Mouse (Mus musculus): ENCODE measurements at regions not wholly inside any gene's neighbourhood (a gene's known extent, or its start where the extent isn't known, plus 50 kb on each side); places are given as distances from the start of the nearest gene placed in this dataset.

DNA sequence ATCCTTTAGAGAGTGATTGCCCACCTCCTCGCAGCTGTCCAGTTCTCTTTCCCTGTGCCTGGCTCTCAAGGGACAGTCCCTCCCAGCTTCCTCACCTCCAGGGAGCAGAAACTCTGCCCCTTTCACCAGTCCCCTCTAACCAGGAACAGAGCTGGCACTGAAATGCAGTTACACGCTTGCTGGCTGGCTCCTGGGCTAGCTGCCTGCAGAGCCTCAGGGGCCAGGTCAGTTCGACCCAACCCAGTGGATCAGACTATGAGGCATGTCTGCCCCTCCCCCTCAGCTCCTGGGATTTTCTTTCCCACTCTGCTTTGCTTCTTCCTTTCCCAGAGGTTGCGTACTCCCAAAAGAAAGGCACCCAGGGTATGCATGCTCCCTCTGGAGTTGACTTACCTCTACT lies 214.4 kb upstream of the Map3k1 start:
- DNase-seq = peak; percentile 15
- intact Hi-C loops (cut with DNase I; ENCODE audit: low total_unique reads) = no loop called here

DNA sequence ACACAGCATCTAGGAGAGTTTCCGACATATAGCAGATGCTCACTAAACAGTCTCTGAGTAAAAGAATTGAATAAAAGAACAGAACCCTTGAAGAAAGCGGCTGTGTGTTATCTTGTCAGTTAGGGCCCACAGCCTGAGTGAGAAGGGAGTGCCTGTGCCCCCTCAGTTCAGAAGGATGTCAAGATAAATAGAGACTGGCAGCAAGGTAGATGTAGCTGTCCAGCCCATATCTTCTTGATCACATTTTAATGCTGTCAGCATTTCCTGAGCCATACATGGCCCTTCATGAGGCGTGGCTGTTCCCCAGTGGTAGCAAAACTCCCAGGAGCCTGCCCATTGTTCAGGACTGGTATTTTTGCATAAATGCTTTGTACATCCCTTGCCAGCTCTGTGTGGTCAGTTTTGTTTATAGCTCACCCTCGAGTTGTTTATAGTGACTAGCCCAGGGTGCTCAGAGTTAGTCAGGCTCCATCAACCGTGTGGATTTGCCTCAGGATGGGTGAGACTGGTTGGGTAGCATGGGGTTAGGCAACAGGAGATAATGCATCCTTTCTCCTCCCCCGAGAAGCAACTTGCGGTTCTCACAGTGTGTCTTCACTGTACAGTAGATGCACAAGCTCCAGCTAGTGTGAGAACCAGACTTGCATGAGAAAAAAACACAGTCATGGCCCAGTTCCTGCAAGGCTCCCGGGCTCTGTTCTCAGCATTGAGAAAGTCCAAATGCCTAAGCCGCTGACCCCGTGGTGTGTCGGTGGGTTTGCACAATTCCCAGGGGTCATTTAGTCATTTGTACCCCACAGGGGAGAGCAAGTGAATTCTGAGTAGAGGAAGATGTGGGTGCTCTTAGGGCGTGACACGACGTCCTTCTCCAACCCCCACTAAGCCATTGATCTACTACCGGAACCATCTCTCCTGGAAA lies 216.1 kb upstream of the Map3k1 start:
- intact Hi-C loops (cut with DNase I; ENCODE audit: low total_unique reads) = no loop called here
- DNase-seq = no peak

DNA sequence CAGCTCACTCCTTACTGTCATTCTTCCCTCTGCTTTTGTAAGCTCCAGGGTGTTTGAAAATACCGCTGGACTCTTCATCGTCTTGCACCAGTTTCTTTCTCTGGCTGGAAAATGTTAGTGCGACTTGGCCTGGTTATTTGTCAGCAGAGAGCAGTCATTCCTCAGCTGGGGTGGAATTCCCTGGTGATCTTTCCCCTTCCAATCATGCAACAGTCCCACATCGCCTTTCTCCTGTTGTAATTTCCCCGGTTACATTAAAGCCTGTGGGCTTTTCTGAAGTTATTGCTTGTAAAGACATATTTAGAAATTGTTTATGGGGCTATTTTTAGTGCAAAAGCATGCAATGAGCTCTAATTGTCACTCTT lies 216.8 kb upstream of the Map3k1 start:
- peak; percentile 24 for DNase-seq
- intact Hi-C loops (cut with DNase I; ENCODE audit: low total_unique reads) = no loop called here

DNA sequence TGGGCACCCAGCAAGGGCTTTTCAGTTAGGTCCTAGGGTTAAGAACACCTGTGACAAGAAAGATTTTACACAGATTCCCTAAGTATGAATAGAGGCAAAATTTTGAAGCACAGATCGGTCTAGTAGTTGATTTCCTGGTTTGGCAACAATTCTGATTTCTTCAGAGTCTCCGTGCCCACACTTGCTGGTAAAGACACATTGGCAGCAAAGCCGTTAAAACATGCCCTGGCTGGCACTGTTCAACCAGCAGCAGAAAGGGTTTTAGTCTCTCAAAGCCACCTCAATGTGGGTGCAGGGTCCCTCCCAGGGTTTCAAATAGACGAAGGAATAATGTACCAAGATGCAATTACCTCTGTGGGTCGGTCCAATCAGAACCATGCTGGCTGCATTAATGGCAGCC lies 218.9 kb upstream of the Map3k1 start:
- intact Hi-C loops (cut with DNase I; ENCODE audit: low total_unique reads) = no loop called here
- no peak for DNase-seq

DNA sequence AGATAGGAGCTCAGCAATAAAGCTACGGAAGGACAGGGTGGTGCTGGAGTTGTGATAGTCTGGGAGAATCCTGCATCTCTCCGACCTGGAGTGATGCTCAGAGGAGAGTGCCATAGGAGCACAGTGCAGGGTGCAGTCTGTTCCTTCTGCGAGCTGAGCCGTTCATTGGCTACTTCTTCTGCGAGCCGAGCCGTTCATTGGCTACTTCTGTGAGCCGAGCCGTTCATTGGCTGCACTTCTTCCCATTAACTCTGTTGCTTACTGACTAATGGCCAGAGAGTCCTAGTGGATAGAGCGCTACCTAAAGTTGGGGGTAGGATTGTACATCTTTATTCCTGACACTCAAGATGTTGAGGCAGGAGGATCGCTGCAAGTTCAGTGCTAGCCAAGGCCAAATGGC lies 222.3 kb upstream of the Map3k1 start:
- intact Hi-C loops (cut with DNase I; ENCODE audit: low total_unique reads) = no loop called here
- no peak for DNase-seq

DNA sequence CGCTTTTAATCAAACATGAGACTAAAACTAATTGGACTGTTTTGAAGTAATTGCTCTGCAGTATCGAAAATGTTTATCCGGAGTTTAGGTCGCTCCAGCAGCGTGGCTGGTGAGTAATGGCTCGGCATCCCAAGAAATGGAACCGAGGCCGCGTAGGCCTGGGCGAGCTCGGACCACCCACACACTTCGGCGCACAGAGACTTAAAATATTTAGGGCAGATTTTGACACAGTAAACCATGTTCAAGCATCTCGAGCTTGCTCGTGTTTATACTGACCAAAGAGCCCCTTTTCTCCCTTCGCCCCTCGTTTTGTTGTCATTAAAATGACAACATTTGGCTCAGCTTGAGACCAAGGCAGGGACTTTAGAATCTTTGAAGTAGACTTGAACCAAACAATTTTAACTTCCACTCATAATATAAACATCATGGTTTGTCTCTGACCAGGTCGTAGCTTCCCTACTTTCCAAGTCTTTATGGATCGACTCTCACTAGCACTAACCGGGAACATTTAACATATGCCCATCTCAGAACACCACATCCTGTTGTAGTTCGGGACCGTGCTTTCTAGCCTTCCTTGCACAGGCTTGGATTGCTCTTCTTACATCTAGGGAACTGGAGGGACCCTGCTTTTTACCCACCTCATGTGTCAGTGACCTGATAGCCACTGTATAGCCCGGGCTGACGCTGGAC lies 223.0 kb upstream of the Map3k1 start:
- no peak for DNase-seq
- intact Hi-C loops (cut with DNase I; ENCODE audit: low total_unique reads) = no loop called here

DNA sequence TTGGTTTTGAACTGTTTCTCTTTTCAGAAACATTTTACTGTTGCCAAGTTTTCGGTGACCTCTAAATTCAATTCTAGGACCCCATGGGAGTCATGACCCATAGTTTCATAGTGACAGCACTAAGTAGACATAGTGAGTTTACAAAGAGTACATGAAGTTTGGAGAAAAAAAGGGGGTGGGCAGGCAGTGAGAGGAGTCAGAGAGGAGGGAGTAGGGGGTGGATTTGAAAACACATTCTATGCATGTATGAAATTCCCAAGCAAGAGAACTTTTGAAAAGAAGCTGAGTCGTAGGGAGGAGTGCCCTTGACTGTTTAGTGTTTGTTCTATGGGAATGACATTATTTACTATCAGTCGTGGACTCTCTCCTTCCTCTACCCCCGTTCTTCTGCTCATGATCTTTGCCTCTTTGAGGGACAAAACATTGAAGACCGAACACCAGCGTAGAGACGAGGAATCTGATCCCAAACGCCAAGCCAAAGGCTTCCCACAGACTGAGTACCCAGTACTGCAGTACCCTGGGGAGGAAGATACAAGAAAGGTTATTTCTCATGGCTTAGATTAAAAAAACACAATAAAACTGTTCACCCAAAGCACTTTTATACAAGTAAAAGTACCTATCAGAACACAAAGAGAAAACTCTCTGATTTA lies 229.1 kb upstream of the Map3k1 start:
- no peak for DNase-seq
- intact Hi-C loops (cut with DNase I; ENCODE audit: low total_unique reads) = no loop called here

DNA sequence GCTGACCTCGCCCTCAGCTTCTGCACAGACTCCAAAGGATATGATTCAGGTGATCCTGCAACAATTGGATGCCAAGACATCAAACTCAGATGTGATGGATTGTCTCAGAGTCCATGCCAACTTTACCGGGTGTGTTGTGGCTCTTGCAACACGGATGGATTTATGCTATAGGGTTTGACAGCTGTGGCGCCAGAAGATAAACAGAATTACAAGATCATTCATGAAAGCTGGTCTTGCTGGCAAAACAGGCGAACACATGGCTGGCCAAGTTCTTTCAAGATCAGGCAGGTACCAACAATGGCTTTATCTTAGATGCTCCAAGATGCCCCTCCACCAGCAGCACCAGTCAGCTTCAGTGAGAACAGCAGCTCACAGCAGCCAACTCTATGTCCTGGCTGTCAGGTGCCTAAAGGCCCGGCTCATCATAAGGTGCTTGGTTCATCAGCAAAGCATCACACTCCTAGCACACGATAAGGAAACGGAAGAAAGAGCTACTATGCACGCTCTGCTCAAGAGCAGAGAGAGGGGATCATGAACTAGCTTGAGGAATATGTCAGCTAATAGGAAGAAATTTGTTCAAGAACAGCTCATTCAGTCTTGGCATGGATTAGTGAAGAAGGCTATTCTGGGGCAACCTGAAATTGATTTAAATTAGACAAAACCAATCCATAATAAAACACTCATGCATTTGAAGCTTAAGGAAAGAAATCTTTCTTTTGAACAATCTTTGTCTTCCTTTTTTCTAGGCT lies 229.9 kb upstream of the Map3k1 start:
- intact Hi-C loops (cut with DNase I; ENCODE audit: low total_unique reads) = no loop called here
- no peak for DNase-seq

DNA sequence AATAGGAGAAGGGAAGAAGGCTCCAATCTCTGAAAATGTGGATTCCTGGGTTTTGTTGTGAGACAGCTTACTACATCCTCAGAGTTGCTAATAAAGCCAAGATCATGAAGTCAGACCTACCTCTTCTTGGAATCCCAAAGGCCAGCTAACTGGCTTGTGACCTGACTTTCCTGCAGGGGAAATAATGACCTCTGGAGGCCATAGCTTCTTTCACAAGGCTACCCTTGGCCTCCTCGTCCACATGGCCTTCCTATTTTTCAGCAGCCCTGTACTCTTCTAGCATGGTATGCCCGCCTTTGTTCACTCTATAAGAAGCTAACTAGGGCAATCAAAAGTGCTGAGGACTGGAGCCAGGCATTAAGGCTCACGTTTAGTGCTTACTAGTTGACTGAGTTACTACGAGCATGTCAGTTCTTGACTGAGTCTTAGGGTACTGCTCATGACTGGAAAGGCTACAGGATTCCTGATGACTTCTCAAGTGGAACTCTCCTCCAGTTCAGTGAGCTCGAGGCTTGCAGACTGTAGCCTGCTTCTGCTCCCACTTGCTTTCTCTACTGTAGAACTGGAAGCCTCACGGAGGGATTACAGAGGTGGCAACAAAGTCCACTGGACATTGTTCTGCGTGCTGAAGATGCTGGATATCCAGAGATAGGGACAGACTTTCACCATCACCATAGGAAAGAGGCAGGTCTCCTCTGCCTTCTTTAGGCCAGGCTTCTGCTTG lies 230.8 kb upstream of the Map3k1 start:
- intact Hi-C loops (cut with DNase I; ENCODE audit: low total_unique reads) = no loop called here
- DNase-seq = no peak

DNA sequence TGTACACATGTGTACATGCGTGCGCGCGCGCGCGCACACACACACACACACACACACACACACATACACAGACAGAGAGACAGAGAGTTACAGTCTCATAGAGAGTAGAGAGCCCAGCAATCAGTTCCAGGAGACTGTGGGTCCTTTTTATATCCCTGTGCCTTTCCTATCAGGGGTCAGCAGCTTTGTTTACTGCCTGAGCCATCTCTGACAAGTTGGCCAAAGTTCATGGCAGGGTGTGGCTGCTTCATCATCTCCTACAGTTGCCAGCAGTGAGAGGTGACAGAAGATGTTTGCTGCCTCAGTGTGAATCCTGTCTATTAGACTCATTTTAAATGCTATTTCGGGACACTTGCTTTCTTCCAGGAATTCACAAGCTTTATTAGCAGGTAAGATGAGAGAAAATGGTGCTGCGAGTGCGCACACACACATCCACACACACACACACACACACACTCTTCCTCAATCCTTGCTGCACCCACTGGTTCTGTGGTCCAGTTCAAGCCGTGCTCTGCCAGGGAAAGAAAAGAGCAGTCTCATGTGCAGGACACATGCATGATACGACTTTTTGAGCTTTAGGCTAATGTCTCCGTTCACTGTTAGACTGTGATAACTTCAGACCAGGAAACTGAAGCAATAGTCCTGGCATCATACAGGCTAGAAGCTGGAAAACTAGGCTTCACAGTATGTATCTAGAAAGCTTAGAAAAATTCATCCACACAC lies 234.9 kb upstream of the Map3k1 start:
- intact Hi-C loops (cut with DNase I; ENCODE audit: low total_unique reads) = no loop called here

DNA sequence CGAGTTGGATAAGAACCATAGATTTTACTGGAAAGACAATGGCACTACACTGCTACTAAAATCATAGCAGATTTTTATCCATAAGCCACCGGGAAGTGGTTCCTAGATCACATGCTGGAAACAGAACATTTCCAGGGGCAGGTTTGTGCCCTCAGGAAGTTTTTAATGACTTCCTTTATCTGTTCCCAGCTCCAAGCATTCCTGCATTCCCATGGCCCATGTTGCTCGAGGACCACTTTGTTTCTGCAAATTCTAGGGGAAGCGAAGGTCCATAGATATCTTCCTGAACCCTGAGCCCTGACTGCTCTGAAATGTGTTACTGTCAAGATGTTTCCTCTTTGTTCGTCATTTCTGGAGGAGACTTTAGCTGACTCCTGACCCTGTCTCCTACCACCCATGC lies 235.6 kb upstream of the Map3k1 start:
- no peak for DNase-seq
- intact Hi-C loops (cut with DNase I; ENCODE audit: low total_unique reads) = no loop called here

More for the DNA sequence above, 234.9 kb upstream of the Map3k1 start:
- DNase-seq = no peak

DNA sequence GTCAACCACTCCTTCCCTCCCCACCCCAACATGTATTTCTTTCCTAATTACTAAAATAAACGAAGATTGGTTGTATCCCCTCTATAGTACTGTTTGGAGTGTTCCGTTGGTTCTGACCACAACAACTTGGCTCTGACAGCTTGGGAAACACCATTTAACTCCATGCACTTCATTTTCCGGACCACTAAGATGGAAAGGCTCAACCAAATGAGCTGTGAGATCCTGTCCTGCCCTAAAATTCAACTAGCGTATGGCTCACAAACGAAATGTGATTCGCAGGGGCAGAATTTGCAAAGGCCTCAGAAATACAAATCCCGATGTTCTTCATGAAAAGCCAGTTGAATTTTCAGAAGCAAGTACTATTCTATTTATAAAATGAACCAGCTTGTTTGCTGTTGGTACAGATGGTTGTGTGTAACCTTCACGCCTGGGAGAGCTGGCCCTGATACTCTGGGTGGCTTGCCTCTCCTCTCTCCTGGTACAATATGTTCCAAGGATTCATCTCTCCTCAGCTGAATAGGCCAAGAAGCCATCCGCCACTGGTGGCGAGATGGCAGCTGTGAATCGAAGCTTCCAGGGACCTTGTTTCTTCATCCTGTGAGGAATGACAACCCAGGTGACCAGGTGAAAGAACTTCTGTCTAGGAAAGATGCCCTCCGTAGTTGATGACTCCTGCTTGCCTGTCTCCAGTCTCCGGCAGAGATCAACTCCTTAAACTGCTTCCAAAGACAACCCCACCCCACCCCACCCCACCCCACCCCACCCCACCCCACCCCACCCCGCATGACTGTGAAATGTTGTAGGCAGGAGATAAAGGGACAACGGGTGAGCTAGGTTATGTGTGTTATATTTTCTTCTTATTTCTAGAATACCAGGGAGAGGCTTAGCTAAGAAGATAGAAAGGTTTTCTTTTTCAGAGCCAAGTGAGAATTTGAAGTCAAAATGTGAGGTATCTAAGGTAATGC lies 237.7 kb upstream of the Map3k1 start:
- DNase-seq = no peak
- intact Hi-C loops (cut with DNase I; ENCODE audit: low total_unique reads) = no loop called here

DNA sequence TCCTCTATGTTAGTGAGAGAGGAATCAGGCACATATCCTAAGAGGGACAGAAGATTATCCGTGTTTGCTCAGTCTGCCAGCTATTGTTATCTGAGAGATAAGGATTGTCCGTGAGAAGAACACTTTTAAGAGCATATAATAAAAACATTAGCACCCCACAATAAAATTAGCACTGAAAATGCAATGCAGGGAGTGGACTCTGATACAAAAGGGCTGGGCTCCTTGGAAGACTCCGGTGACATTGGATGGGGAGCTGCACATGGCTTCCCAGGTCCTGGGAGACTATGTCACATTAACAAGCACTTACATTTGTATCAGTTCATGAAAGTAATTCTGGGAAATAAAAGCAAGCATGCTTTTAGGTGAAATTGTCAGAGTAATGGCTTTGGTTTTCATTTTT lies 238.6 kb upstream of the Map3k1 start:
- DNase-seq = no peak
- intact Hi-C loops (cut with DNase I; ENCODE audit: low total_unique reads) = no loop called here

DNA sequence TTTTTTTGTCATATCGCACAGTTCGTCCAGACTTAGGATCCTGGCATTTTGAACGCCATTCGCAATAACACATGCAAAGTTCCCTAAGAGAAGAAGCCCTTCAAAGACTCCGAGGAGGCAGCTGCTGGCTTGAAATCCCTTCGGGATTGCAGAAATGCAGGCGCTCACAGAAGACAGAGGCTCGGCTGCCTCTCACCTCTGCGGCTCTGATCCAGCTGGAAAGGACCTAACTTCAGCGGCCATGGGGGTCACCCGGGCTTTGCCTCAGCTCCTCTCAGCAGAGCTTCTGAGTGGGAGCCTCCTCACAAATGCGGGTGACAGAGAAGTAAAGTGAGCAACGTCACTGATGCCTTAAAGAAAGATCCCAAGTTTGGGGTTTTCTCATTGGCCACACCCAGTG lies 239.1 kb upstream of the Map3k1 start:
- no peak for DNase-seq
- intact Hi-C loops (cut with DNase I; ENCODE audit: low total_unique reads) = no loop called here

DNA sequence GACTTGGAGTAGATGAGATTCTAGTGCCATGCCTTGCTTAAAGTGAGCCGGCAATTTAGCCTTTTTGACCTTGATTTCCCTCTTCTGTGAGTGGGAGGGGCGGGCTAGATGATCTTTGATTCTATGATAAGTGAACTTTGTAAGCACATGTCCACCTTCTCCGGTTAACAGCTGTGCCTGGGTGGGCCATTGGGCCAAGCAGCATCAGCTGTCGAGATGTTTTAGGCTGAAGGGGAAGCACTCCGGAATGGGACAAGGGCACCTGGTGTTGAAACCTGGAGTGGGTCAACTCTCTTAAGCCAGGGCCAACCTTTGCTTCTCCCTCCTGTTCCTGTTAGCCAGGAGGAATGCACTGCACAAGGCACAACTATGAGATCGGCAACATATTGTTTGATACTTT lies 239.5 kb upstream of the Map3k1 start:
- no peak for DNase-seq
- intact Hi-C loops (cut with DNase I; ENCODE audit: low total_unique reads) = no loop called here

DNA sequence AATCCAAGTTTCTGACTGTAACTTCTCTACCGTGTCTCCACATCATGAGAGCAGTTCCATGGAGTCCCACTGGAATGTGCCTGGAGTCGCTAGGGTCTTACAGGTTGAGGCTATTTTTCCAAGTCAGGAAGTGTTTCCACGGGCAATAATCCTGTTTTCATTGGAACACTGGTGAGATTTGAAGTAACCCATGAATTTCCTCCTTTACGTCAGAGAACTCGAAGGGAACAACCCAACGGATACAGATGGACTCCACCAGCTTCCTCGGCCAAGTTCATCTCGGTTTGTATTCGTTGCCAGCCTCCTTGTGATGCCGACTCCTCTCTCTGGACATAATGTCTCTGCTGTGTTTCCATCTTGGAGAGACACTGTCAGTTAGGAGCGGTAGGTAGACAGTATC lies 237.4 kb upstream of the Ankrd55 start:
- intact Hi-C loops (cut with DNase I; ENCODE audit: low total_unique reads) = no loop called here
- no peak for DNase-seq

DNA sequence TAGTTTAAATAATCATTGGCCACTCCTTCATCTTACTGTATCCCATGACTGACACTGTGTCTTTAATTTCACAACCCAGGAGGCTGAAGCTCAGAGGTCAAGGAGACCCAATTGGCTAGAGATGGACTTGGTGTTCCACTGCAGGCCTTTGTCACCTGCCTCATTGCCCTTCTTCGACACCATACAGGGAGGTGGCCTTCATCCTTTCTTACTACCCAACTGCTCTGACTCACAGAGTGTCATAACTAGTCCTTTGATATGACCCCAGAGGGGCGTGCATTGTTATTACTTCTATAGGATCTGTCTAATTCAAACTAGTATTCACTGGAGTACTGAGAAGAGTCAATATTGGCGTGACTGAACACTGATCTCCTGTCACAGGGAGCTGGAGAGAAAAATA lies 236.2 kb upstream of the Ankrd55 start:
- intact Hi-C loops (cut with DNase I; ENCODE audit: low total_unique reads) = no loop called here
- DNase-seq = no peak

DNA sequence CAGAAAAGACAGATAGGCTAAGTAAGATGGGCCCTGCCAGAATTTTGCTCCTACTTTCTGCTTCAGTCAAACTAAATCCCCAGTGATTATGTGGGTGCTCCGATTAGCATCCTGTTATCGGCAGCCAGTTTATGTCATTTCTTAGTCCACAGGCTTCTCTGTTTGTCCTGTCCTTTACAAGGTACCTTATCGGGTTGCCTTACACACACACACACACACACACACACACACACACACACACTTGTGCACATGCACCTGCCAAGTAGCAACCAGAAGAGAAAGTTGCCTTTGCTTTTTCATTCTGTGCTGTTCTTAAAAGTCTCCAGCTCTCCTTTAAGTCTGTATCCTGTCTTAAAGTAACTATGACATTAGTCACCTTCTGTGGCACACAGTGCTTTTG lies 235.8 kb upstream of the Ankrd55 start:
- intact Hi-C loops (cut with DNase I; ENCODE audit: low total_unique reads) = no loop called here
- no peak for DNase-seq

Measured in gastrocnemius, postnatal 14 days (tissue).